Mouse (Mus musculus): Measurements from ENCODE around the gene Prokr1.
"Not testable (repeated sequence)": the region's sequence is repeated elsewhere in the genome, so short reads cannot be mapped to it uniquely, and the experiment has no call there.

Prokr1 gene

GRCm38 (mm10) chr6:87590394-87591281 lies at the start of gene Prokr1:
Gene Prokr1 (minus strand): TSS chr6:87590743.
- DNase-seq: peak; percentile 61

GRCm38 (mm10) chr6:87638134-87638660 lies 47.7 kb upstream of the Prokr1 start:
- DNase-seq: no peak

- DNase-seq: no peak
These were observed 41.6 kb upstream of the Prokr1 start for GRCm38 (mm10) chr6:87632176-87632575.

- DNase-seq: not testable (repeated sequence)
These were observed 38.4 kb upstream of the Prokr1 start for GRCm38 (mm10) chr6:87628936-87629335.

GRCm38 (mm10) chr6:87623151-87623550 lies 32.6 kb upstream of the Prokr1 start:
- DNase-seq: no peak

GRCm38 (mm10) chr6:87621281-87621680 lies 30.7 kb upstream of the Prokr1 start:
- DNase-seq: peak; percentile 66

GRCm38 (mm10) chr6:87618021-87618420 lies 27.5 kb upstream of the Prokr1 start:
- DNase-seq: no peak

GRCm38 (mm10) chr6:87615696-87616083 lies 25.1 kb upstream of the Prokr1 start:
- no peak for DNase-seq

- peak; percentile 83 for DNase-seq
These were observed 24.5 kb upstream of the Prokr1 start for GRCm38 (mm10) chr6:87614794-87615695.

GRCm38 (mm10) chr6:87599825-87600224 lies 9.3 kb upstream of the Prokr1 start:
- DNase-seq: peak; percentile 90

GRCm38 (mm10) chr6:87597116-87597833 lies 6.7 kb upstream of the Prokr1 start:
- no peak for DNase-seq

- no peak for DNase-seq
These were observed 3.6 kb upstream of the Prokr1 start for GRCm38 (mm10) chr6:87594188-87594587.

- DNase-seq: no peak
These were observed 687 bp downstream of the Prokr1 start for GRCm38 (mm10) chr6:87589718-87590393.

- no peak for DNase-seq
These were observed 6.6 kb downstream of the Prokr1 start for GRCm38 (mm10) chr6:87583991-87584390.

- no peak for DNase-seq
These were observed 7.3 kb downstream of the Prokr1 start for GRCm38 (mm10) chr6:87583183-87583611.

- peak; percentile 88 for DNase-seq
These were observed 8.1 kb downstream of the Prokr1 start for GRCm38 (mm10) chr6:87582456-87582855.

- no peak for DNase-seq
These were observed 9.0 kb downstream of the Prokr1 start for GRCm38 (mm10) chr6:87581581-87581980.

GRCm38 (mm10) chr6:87581071-87581470 lies 9.5 kb downstream of the Prokr1 start:
- no peak for DNase-seq

GRCm38 (mm10) chr6:87578247-87578646 lies 12.3 kb downstream of the Prokr1 start:
- peak; percentile 44 for DNase-seq

GRCm38 (mm10) chr6:87576648-87577330 lies 13.8 kb downstream of the Prokr1 start:
- no peak for DNase-seq

GRCm38 (mm10) chr6:87571863-87572262 lies 18.7 kb downstream of the Prokr1 start:
- DNase-seq: not testable (repeated sequence)
